Mouse (Mus musculus) hindbrain, embryonic 13.5 days (tissue): ENCODE results near the gene S100a11. TPM values are rescaled to one million over a fixed set of nuclear protein-coding genes. Genes with fewer than 3 reads are reported as not detected.
"Not testable (repeated sequence)": the region's sequence is repeated elsewhere in the genome, so short reads cannot be mapped to it uniquely, and the experiment has no call there.

Source experiments
- ATAC-seq: fragments of 200-750 bp; cut with Nextera tagmentation; 2 replicates; pipeline ENCODE4 v1.8.0; 2017; ENCODE audit warnings: moderate TSS enrichment; ENCODE audit not compliant: low FRiP score
- H3K27ac ChIP-seq: fragments of 300-500 bp; sonication (generic); 2 replicates; pipeline ENCODE4 v1.5.1; 2015; ENCODE audit warnings: inconsistent platforms, mild to moderate bottlenecking, moderate library complexity
- H3K27me3 ChIP-seq: fragments of 300-500 bp; sonication (generic); 2 replicates; pipeline ENCODE4 v1.6.1; 2015; ENCODE audit warnings: mild to moderate bottlenecking, inconsistent platforms
- H3K36me3 ChIP-seq: fragments of 300-500 bp; sonication (generic); 2 replicates; pipeline ENCODE4 v1.6.1; 2015; ENCODE audit warnings: mild to moderate bottlenecking, inconsistent platforms
- H3K4me1 ChIP-seq: fragments of 300-500 bp; sonication (generic); replicated peaks from 2 replicates; pipeline ENCODE4 v1.6.1; 2015; ENCODE audit warnings: inconsistent platforms
- H3K4me2 ChIP-seq: fragments of 300-500 bp; sonication (generic); 2 replicates; pipeline ENCODE4 v1.6.1; 2015; ENCODE audit warnings: inconsistent platforms, mild to moderate bottlenecking, moderate library complexity
- H3K4me3 ChIP-seq: fragments of 300-500 bp; sonication (generic); 2 replicates; pipeline ENCODE4 v1.5.1; 2015; ENCODE audit warnings: mild to moderate bottlenecking, inconsistent platforms
- H3K9ac ChIP-seq: fragments of 300-500 bp; sonication (generic); 2 replicates; pipeline ENCODE4 v1.6.1; 2015; ENCODE audit warnings: mild to moderate bottlenecking, inconsistent platforms
- H3K9me3 ChIP-seq: fragments of 300-500 bp; sonication (generic); 2 replicates; pipeline ENCODE4 v1.6.1; 2016; ENCODE audit warnings: inconsistent platforms
- WGBS: fragments of 180-500 bp; shearing (Covaris S2); methylation state at CpG from one replicate; pipeline ENCODE4 v1.1.7; 2015; 5-methylcytosine and 5-hydroxymethylcytosine counted together
- polyA plus RNA-seq: library from polyadenylated mRNA; unstranded; fragments of >200 nt; fragmentation: Nextera tagmentation; extraction: Ambion mirVana; gene quantifications from 2 replicates; pipeline ENCODE4 v1.2.1, GENCODE M21; 2015

S100a11 gene
- polyA plus RNA-seq, result 225 and 247 TPM in 2 replicates

GRCm38 (mm10) chr3:93520330-93521193 is at the start of gene S100a11:
S100a11 (plus strand) TSS chr3:93520488.
- WGBS, result under 1% methylated on average over 38 of the region's 38 CpGs
- H3K27ac ChIP-seq, result no peak within 1 kb of the TSS

GRCm38 (mm10) chr3:93480053-93480452 is 40.2 kb upstream of the S100a11 start:
- Histone ChIP-seq H3K27ac (no peak overlapping the region), H3K27me3 (no peaks in the 10 kb centered on the region), H3K9me3 (no peaks in the 10 kb centered on the region), H3K4me2 (no peak overlapping the region), H3K36me3 (no peaks in the 10 kb centered on the region), H3K4me1 (no peaks in the 10 kb centered on the region), H3K9ac (no peak overlapping the region), H3K4me3 (no peak overlapping the region)
- WGBS, result 94% methylated on average over 1 of the region's 1 CpGs
- no peak for ATAC-seq

More at GRCm38 (mm10) chr3:93520330-93521193, at the start of gene S100a11:
- Histone ChIP-seq H3K4me3 (peak within 1 kb of the TSS; percentile 46), H3K4me2 (peak within 1 kb of the TSS; percentile 75), H3K9me3 (no peaks in the 10 kb centered on the region), H3K4me1 (peaks cover 11% of the 10 kb centered on the region), H3K36me3 (no peaks in the 10 kb centered on the region), H3K27me3 (peaks cover 15% of the 10 kb centered on the region; the same call in 1 of the 2 replicates), H3K9ac (peak within 1 kb of the TSS; percentile 68)
- ATAC-seq, result peak; percentile 90

GRCm38 (mm10) chr3:93481982-93482616 is 38.2 kb upstream of the S100a11 start:
- no peak overlapping the region for H3K4me2 ChIP-seq
- WGBS, result 80% methylated on average over 2 of the region's 2 CpGs
- no peak for ATAC-seq

GRCm38 (mm10) chr3:93485611-93486010 is 34.7 kb upstream of the S100a11 start:
- H3K9ac ChIP-seq, result no peak overlapping the region
- ATAC-seq, result no peak
- H3K27ac ChIP-seq, result no peak overlapping the region
- no peak overlapping the region for H3K4me2 ChIP-seq
- no peak overlapping the region for H3K4me3 ChIP-seq
- no peaks in the 10 kb centered on the region for H3K27me3 ChIP-seq
- WGBS, result 90% methylated on average over 3 of the region's 3 CpGs
- no peaks in the 10 kb centered on the region for H3K36me3 ChIP-seq
- no peaks in the 10 kb centered on the region for H3K4me1 ChIP-seq
- H3K9me3 ChIP-seq, result no peaks in the 10 kb centered on the region

More at GRCm38 (mm10) chr3:93481982-93482616, 38.2 kb upstream of the S100a11 start:
- no peak overlapping the region for H3K9ac ChIP-seq
- H3K9me3 ChIP-seq, result no peaks in the 10 kb centered on the region
- no peaks in the 10 kb centered on the region for H3K4me1 ChIP-seq
- H3K27ac ChIP-seq, result no peak overlapping the region
- no peaks in the 10 kb centered on the region for H3K36me3 ChIP-seq
- H3K27me3 ChIP-seq, result no peaks in the 10 kb centered on the region
- H3K4me3 ChIP-seq, result no peak overlapping the region

- Histone ChIP-seq H3K27ac (no peak overlapping the region), H3K9me3 (no peaks in the 10 kb centered on the region), H3K4me3 (no peak overlapping the region), H3K27me3 (no peaks in the 10 kb centered on the region), H3K4me2 (no peak overlapping the region), H3K4me1 (no peaks in the 10 kb centered on the region), H3K36me3 (no peaks in the 10 kb centered on the region), H3K9ac (no peak overlapping the region)
- WGBS, result 87% methylated on average over 2 of the region's 2 CpGs
- no peak for ATAC-seq
These were observed 31.7 kb upstream of the S100a11 start for GRCm38 (mm10) chr3:93488541-93488940.

GRCm38 (mm10) chr3:93492176-93492575 is 28.1 kb upstream of the S100a11 start:
- no peaks in the 10 kb centered on the region for H3K36me3 ChIP-seq
- no peak overlapping the region for H3K27ac ChIP-seq
- H3K4me1 ChIP-seq, result no peaks in the 10 kb centered on the region
- no peak overlapping the region for H3K4me2 ChIP-seq
- H3K9ac ChIP-seq, result no peak overlapping the region
- ATAC-seq, result no peak
- WGBS, result 85% methylated on average over 3 of the region's 3 CpGs
- H3K9me3 ChIP-seq, result no peaks in the 10 kb centered on the region
- H3K27me3 ChIP-seq, result no peaks in the 10 kb centered on the region
- no peak overlapping the region for H3K4me3 ChIP-seq

GRCm38 (mm10) chr3:93493992-93494391 is 26.3 kb upstream of the S100a11 start:
- Histone ChIP-seq H3K27me3 (no peaks in the 10 kb centered on the region), H3K4me1 (no peaks in the 10 kb centered on the region), H3K4me3 (no peak overlapping the region), H3K36me3 (no peaks in the 10 kb centered on the region), H3K9ac (no peak overlapping the region), H3K27ac (no peak overlapping the region), H3K4me2 (no peak overlapping the region), H3K9me3 (no peaks in the 10 kb centered on the region)
- ATAC-seq, result peak; percentile 85
- 2% methylated on average over 4 of the region's 4 CpGs for WGBS

- H3K4me3 ChIP-seq, ATAC-seq, H3K9ac ChIP-seq, H3K4me2 ChIP-seq, H3K27me3 ChIP-seq, H3K9me3 ChIP-seq, H3K4me1 ChIP-seq, H3K36me3 ChIP-seq, H3K27ac ChIP-seq: not testable (repeated sequence)
- WGBS, result 40% methylated on average over 5 of the region's 5 CpGs
These were observed 25.5 kb upstream of the S100a11 start for GRCm38 (mm10) chr3:93494774-93495173.

GRCm38 (mm10) chr3:93497131-93497530 is 23.2 kb upstream of the S100a11 start:
- no peak for ATAC-seq
- Histone ChIP-seq H3K9ac (no peak overlapping the region), H3K4me3 (no peak overlapping the region), H3K4me2 (no peak overlapping the region), H3K4me1 (no peaks in the 10 kb centered on the region), H3K9me3 (no peaks in the 10 kb centered on the region), H3K27ac (no peak overlapping the region), H3K36me3 (no peaks in the 10 kb centered on the region), H3K27me3 (no peaks in the 10 kb centered on the region)
- 70% methylated on average over 3 of the region's 3 CpGs for WGBS

GRCm38 (mm10) chr3:93499129-93499528 is 21.2 kb upstream of the S100a11 start:
- H3K27ac ChIP-seq, result no peak overlapping the region
- H3K27me3 ChIP-seq, result no peaks in the 10 kb centered on the region
- ATAC-seq, result no peak
- H3K4me1 ChIP-seq, result no peaks in the 10 kb centered on the region
- no peak overlapping the region for H3K4me3 ChIP-seq
- no peaks in the 10 kb centered on the region for H3K36me3 ChIP-seq
- H3K4me2 ChIP-seq, result no peak overlapping the region
- H3K9ac ChIP-seq, result no peak overlapping the region
- peaks cover 4% of the 10 kb centered on the region; the same call in 1 of the 2 replicates for H3K9me3 ChIP-seq

- H3K27ac ChIP-seq, result no peak overlapping the region
- 78% methylated on average over 7 of the region's 7 CpGs for WGBS
- no peak overlapping the region for H3K4me2 ChIP-seq
- H3K4me3 ChIP-seq, result no peak overlapping the region
- no peak overlapping the region for H3K9ac ChIP-seq
- no peaks in the 10 kb centered on the region for H3K36me3 ChIP-seq
- H3K9me3 ChIP-seq, result peaks cover 4% of the 10 kb centered on the region; the same call in 1 of the 2 replicates
- no peak for ATAC-seq
- H3K27me3 ChIP-seq, result no peaks in the 10 kb centered on the region
- H3K4me1 ChIP-seq, result no peaks in the 10 kb centered on the region
These were observed 15.6 kb upstream of the S100a11 start for GRCm38 (mm10) chr3:93504536-93505189.
